ENCODE assay signal across 12 mouse cellular contexts in genomic region chr17:31788316-31788715, GRCm38 (mm10).
DNase-seq lines count a peak whose midpoint lies in the region; ATAC-seq and TF ChIP-seq lines count a peak whose summit lies in the region.
"Had no signal": no experiment of that assay in that cellular context is flagged by ENCODE, and none has a peak within 500 bp of the region (broad histone marks: within the 10 kb centered on the region; RNA-seq: fewer than 3 reads in every experiment).

No protein-coding gene starts in this region.

- H3K4me2 ChIP-seq in hindbrain, postnatal 0 days (ENCODE audit: low read depth, low read length): no peak overlapping the region
- no peak overlapping the region for H3K4me2 ChIP-seq in forebrain, embryonic 12.5 days
- no peak overlapping the region for H3K4me2 ChIP-seq in midbrain, postnatal 0 days (ENCODE audit: low read depth, low read length, poor library complexity, severe bottlenecking)
- H3K4me2 ChIP-seq: hindbrain, embryonic 12.5 days; limb, embryonic 15.5 days had no signal

- no peak for TF ChIP-seq POLR2A in thymus, adult 2 months (IDR thresholded peaks at IDR 0.05; ENCODE audit: control insufficient read depth, extremely low read depth, insufficient read depth, low read length, poor library complexity)

- H3K4me3 ChIP-seq in hindbrain, embryonic 10.5 days: no peak overlapping the region
- no peak overlapping the region for H3K4me3 ChIP-seq in hindbrain, postnatal 0 days (ENCODE audit: low read length)
- no peak overlapping the region for H3K4me3 ChIP-seq in forebrain, embryonic 12.5 days (replicated peaks)
- no peak overlapping the region for H3K4me3 ChIP-seq in midbrain, postnatal 0 days (ENCODE audit: low read depth, low read length)
- H3K4me3 ChIP-seq in thymus, adult 2 months (ENCODE audit: control insufficient read depth, insufficient read depth, low read length): no peak overlapping the region
- H3K4me3 ChIP-seq: hindbrain, embryonic 12.5 days; limb, embryonic 15.5 days had no signal

- whole genome bisulfite sequencing in hindbrain, embryonic 10.5 days: 81% methylated on average over 3 of the region's 3 CpGs
- 79% methylated on average over 3 of the region's 3 CpGs for WGBS in hindbrain, postnatal 0 days
- 93% methylated on average over 3 of the region's 3 CpGs for WGBS in forebrain, embryonic 12.5 days
- WGBS in midbrain, postnatal 0 days: 86% methylated on average over 3 of the region's 3 CpGs
- WGBS in thymus, adult 2 months: 94% methylated on average over 3 of the region's 3 CpGs

- no peaks in the 10 kb centered on the region for H3K36me3 ChIP-seq in hindbrain, embryonic 10.5 days
- no peaks in the 10 kb centered on the region for H3K36me3 ChIP-seq in hindbrain, postnatal 0 days (ENCODE audit: insufficient read depth, low read length)
- H3K36me3 ChIP-seq in forebrain, embryonic 12.5 days (replicated peaks): no peaks in the 10 kb centered on the region
- H3K36me3 ChIP-seq in midbrain, postnatal 0 days (ENCODE audit: insufficient read depth, low read length): no peaks in the 10 kb centered on the region
- H3K36me3 ChIP-seq in thymus, adult 2 months (ENCODE audit: control insufficient read depth, insufficient read depth, low read length): no peaks in the 10 kb centered on the region
- H3K36me3 ChIP-seq: hindbrain, embryonic 12.5 days; limb, embryonic 15.5 days had no signal

- no peak overlapping the region for H3K9ac ChIP-seq in hindbrain, postnatal 0 days (replicated peaks; ENCODE audit: low read length)
- H3K9ac ChIP-seq in forebrain, embryonic 12.5 days: no peak overlapping the region
- H3K9ac ChIP-seq in midbrain, postnatal 0 days (replicated peaks; ENCODE audit: low read length, poor library complexity, severe bottlenecking): no peak overlapping the region
- H3K9ac ChIP-seq: hindbrain, embryonic 12.5 days; limb, embryonic 15.5 days had no signal

- H3K27me3 ChIP-seq in hindbrain, embryonic 10.5 days (ENCODE audit: insufficient read depth, poor library complexity, severe bottlenecking): peaks cover 20% of the 10 kb centered on the region; the same call in 1 of the 2 replicates
- peaks cover 3% of the 10 kb centered on the region; the same call in 1 of the 2 replicates for H3K27me3 ChIP-seq in hindbrain, postnatal 0 days (ENCODE audit: insufficient read depth, low read length)
- H3K27me3 ChIP-seq in forebrain, embryonic 12.5 days: peaks cover 4% of the 10 kb centered on the region; the same call in 1 of the 2 replicates
- no peaks in the 10 kb centered on the region for H3K27me3 ChIP-seq in midbrain, postnatal 0 days (ENCODE audit: insufficient read depth, low read length)
- no peaks in the 10 kb centered on the region for H3K27me3 ChIP-seq in thymus, adult 2 months (ENCODE audit: control insufficient read depth, insufficient read depth, low read length)
- H3K27me3 ChIP-seq: limb, embryonic 15.5 days had no signal

- H3K4me1 ChIP-seq in hindbrain, embryonic 10.5 days (replicated peaks): peaks cover 48% of the 10 kb centered on the region
- H3K4me1 ChIP-seq in hindbrain, postnatal 0 days (ENCODE audit: insufficient read depth, low read length): peaks cover 18% of the 10 kb centered on the region
- H3K4me1 ChIP-seq in forebrain, embryonic 12.5 days: peaks cover 32% of the 10 kb centered on the region
- peaks cover 14% of the 10 kb centered on the region for H3K4me1 ChIP-seq in midbrain, postnatal 0 days (ENCODE audit: insufficient read depth, low read length)
- H3K4me1 ChIP-seq in thymus, adult 2 months (replicated peaks; ENCODE audit: control insufficient read depth, insufficient read depth, low read length): peaks cover 23% of the 10 kb centered on the region

- DNase-seq in hindbrain, embryonic 10.5 days (ENCODE audit: low spot score): no peak
- no peak for DNase-seq in hindbrain, postnatal 0 days (ENCODE audit: low spot score)
- DNase-seq in adrenal gland, postnatal 14 days: peak; percentile 70
- peak; percentile 66 to 71 for DNase-seq in heart, adult 9 months (ENCODE audit: low spot score in 2 of 2)
- DNase-seq in kidney, postnatal 4 days: peak; percentile 11 to 28
- DNase-seq in midbrain, postnatal 0 days (ENCODE audit: low spot score): no peak
- no peak for DNase-seq in thymus, adult 2 months
- DNase-seq: cerebellum, adult 11 months; lung, postnatal 4 days had no signal

- no peak for TF ChIP-seq CTCF in hindbrain, postnatal 0 days (IDR thresholded peaks at IDR 0.05; ENCODE audit: low read depth)
- no peak for TF ChIP-seq CTCF in midbrain, postnatal 0 days (IDR thresholded peaks at IDR 0.05)
- no peak for TF ChIP-seq CTCF in thymus, adult 2 months (IDR thresholded peaks at IDR 0.05; ENCODE audit: borderline replicate concordance, control insufficient read depth, extremely low read depth, insufficient read depth, low read length, poor library complexity)

- ATAC-seq in hindbrain, postnatal 0 days: no peak
- ATAC-seq in forebrain, embryonic 12.5 days (ENCODE audit: low FRiP score): no peak
- no peak for ATAC-seq in midbrain, postnatal 0 days (ENCODE audit: low FRiP score)

- H3K9me3 ChIP-seq in hindbrain, embryonic 10.5 days: no peaks in the 10 kb centered on the region
- H3K9me3 ChIP-seq in hindbrain, postnatal 0 days (ENCODE audit: low read length): no peaks in the 10 kb centered on the region
- H3K9me3 ChIP-seq in forebrain, embryonic 12.5 days: no peaks in the 10 kb centered on the region
- no peaks in the 10 kb centered on the region for H3K9me3 ChIP-seq in midbrain, postnatal 0 days (ENCODE audit: low read length)
- H3K9me3 ChIP-seq: hindbrain, embryonic 12.5 days; limb, embryonic 15.5 days had no signal

- H3K27ac ChIP-seq in hindbrain, embryonic 10.5 days: peak overlapping the region; percentile 70
- H3K27ac ChIP-seq in hindbrain, postnatal 0 days: no peak overlapping the region
- no peak overlapping the region for H3K27ac ChIP-seq in forebrain, embryonic 12.5 days
- no peak overlapping the region for H3K27ac ChIP-seq in midbrain, postnatal 0 days (ENCODE audit: low read depth, low read length)
- no peak overlapping the region for H3K27ac ChIP-seq in thymus, adult 2 months (ENCODE audit: control insufficient read depth, insufficient read depth, low read length)
- H3K27ac ChIP-seq: hindbrain, embryonic 12.5 days had no signal

Comparison
In these comparisons a context has a peak if more than half of its experiments do, and no peak if none do; other contexts are left out.
1. DNase-seq: peak in adrenal gland, postnatal 14 days (single experiment), heart, adult 9 months (2 of 2) and kidney, postnatal 4 days (2 of 2); none in hindbrain, embryonic 10.5 days (single experiment), hindbrain, postnatal 0 days (single experiment), midbrain, postnatal 0 days (single experiment) and thymus, adult 2 months (single experiment).